Mouse (Mus musculus): ENCODE data around the gene Mafg. TPM values are rescaled to one million over a fixed set of nuclear protein-coding genes. Genes with fewer than 3 reads are reported as not detected.
A peak's percentile ranks its signal among the peaks of the same experiment; 100 is the strongest.
"Not testable (repeated sequence)": the region's sequence is repeated elsewhere in the genome, so short reads cannot be mapped to it uniquely, and the experiment has no call there.

The Mafg gene
- 40.1 TPM in 2 replicates for polyA plus RNA-seq (2016; fragmentation: Nextera tagmentation; extraction: Ambion mirVana)

DNA sequence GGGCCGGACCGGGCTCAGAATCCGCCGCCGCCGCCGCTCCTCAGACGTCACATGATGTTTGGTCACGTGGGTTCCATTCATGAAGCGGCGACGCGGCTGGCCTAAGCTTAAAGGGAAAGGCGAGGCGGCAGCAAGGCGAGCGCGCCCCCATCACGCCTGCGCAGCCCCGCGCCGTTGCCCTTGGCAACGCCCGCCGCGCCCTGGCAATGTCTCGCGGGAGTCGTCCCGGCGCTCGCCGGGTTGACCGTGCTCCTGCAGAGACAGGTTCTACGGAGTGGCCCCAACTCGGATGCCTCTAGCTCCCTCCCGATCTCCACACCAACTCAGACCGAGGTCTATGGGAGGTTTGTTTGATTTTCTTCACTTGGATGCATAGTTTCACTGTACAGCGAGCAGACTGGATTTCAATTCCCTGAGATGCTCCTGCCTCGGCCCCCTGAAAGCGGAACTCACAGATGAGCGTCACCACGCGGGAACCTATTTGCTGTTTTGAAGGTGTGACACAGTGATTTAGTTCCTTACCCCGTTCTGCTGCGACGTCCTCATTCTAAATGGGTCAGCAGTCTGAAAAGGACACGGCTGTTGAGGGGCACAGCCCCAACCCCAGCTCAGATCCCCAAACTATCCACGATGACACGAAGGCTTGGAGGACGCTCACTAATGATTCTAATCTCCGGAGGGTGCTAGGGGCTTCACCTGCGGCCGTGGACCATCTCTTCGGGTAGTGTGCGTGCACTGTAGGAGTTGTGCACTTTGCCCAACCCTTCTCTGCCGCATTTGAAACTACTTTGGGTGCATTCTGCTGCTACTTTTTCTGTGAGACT is at the start of gene Mafg:
Gene Mafg, minus strand, starts transcription at position 81 of the 824 bp plus-strand sequence.
- H3K9ac ChIP-seq = peak within 1 kb of the TSS; percentile 95
- peak within 1 kb of the TSS; percentile 82 for H3K4me2 ChIP-seq (replicated peaks)
- peak within 1 kb of the TSS; percentile 89 for H3K27ac ChIP-seq
- peak within 1 kb of the TSS; percentile 95 for H3K4me3 ChIP-seq
- H3K27me3 ChIP-seq = no peaks in the 10 kb centered on the region
- ATAC-seq (ENCODE audit: low FRiP score) = peak; percentile 92
- 11% methylated on average over 58 of the region's 58 CpGs for WGBS
- H3K9me3 ChIP-seq (replicated peaks) = no peaks in the 10 kb centered on the region
- peaks cover 36% of the 10 kb centered on the region for H3K4me1 ChIP-seq
- peaks cover 11% of the 10 kb centered on the region for H3K36me3 ChIP-seq

DNA sequence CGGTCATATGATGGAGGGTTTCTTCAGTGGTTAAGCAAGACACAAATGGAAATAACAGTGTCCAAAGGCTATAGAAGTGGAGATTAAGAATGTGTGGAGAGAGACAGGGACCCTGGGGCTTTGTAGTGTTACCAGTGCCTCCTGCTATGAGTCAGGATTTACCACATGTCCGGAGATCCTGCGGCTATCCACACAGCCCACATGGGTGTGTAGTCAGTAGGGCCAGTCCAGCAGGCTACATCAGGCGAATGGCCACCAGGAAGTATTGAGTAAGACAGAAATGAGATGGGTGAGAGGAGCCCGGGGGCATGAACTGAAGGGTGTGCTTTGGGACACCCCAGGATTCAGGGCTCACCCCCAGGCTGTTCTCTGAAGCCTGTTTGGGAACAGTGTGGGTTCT is 49.3 kb upstream of the Mafg start:
- H3K27me3 ChIP-seq = no peaks in the 10 kb centered on the region
- H3K4me2 ChIP-seq (replicated peaks) = no peak overlapping the region
- no peak for ATAC-seq (ENCODE audit: low FRiP score)
- H3K9me3 ChIP-seq (replicated peaks) = no peaks in the 10 kb centered on the region
- H3K9ac ChIP-seq = no peak overlapping the region
- whole genome bisulfite sequencing = 96% methylated on average over 5 of the region's 5 CpGs
- no peak overlapping the region for H3K4me3 ChIP-seq
- H3K4me1 ChIP-seq = peaks cover 10% of the 10 kb centered on the region; the same call in 1 of the 2 replicates
- H3K36me3 ChIP-seq = peaks cover 76% of the 10 kb centered on the region
- no peak overlapping the region for H3K27ac ChIP-seq

DNA sequence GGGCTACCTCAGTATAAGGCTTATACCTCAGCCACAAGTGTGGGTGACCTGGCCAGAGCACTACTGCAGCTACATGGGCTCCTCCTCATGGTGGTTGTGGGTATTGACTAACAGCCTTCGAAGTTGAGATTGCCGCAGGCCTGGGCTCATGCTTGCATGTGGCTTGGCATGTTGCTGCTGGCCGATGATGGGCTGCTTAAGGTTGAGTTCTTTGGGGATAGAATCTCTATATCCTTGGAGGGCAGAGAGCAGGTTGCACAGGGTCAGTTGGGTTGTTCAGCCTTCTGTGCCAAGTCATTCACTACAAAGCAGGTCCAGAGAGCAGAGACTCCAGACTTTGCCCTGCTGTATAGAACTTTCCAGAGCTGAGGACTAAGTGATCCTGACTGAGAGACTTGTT is 46.5 kb upstream of the Mafg start:
- no peaks in the 10 kb centered on the region for H3K4me1 ChIP-seq
- no peak overlapping the region for H3K4me2 ChIP-seq (replicated peaks)
- no peak overlapping the region for H3K9ac ChIP-seq
- no peaks in the 10 kb centered on the region for H3K27me3 ChIP-seq
- H3K9me3 ChIP-seq (replicated peaks) = no peaks in the 10 kb centered on the region
- ATAC-seq (ENCODE audit: low FRiP score) = no peak
- H3K4me3 ChIP-seq = no peak overlapping the region
- H3K27ac ChIP-seq = no peak overlapping the region
- peaks cover 71% of the 10 kb centered on the region for H3K36me3 ChIP-seq
- 90% methylated on average over 3 of the region's 3 CpGs for WGBS

DNA sequence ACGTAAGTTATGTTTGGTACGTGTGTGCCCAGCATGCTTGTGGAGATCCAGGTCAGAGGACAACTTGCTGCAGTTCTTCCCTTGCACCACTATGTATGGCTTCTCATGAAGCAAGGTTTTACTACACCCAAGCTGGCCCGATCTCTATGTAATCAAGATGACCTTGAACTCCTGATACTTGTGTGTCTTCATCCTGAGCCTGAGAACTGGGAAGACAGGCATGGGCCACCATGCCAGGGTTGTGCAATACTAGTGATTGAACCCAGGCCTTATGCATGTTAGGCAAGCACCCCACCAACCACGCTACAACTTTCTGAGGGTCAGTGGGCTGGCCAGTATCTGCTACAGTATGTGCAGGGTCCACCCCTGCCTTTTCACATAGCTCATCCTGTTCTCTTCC is 43.6 kb upstream of the Mafg start:
- no peaks in the 10 kb centered on the region for H3K9me3 ChIP-seq (replicated peaks)
- peaks cover 10% of the 10 kb centered on the region for H3K4me1 ChIP-seq
- 95% methylated on average over 4 of the region's 4 CpGs for WGBS
- no peak overlapping the region for H3K27ac ChIP-seq
- H3K4me3 ChIP-seq = no peak overlapping the region
- H3K27me3 ChIP-seq = no peaks in the 10 kb centered on the region
- no peak overlapping the region for H3K4me2 ChIP-seq (replicated peaks)
- H3K36me3 ChIP-seq = peaks cover 53% of the 10 kb centered on the region
- ATAC-seq (ENCODE audit: low FRiP score) = no peak
- H3K9ac ChIP-seq = no peak overlapping the region

DNA sequence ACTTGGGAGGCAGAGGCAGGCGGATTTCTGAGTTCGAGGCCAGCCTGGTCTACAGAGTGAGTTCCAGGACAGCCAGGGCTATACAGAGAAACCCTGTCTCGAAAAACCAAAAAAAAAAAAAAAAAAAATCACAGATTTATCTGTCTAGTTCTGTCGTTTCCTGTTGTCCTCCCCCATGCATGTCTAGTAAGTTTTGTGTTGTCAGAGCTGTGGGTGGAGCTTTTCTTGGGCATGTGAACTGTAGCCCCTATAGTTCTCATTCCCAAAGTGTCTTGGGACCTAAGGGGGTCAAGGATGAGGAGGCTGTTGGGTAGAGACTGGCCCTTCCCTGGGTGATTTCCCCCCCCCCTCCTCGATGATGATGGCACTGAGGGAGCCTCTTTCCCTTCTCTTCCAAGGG is 42.5 kb upstream of the Mafg start:
- H3K27me3 ChIP-seq; H3K4me3 ChIP-seq; H3K27ac ChIP-seq; ATAC-seq (ENCODE audit: low FRiP score); H3K9ac ChIP-seq; H3K9me3 ChIP-seq (replicated peaks); H3K4me1 ChIP-seq; H3K4me2 ChIP-seq (replicated peaks): not testable (repeated sequence)
- H3K36me3 ChIP-seq = peaks cover 48% of the 10 kb centered on the region
- WGBS = 87% methylated on average over 4 of the region's 5 CpGs

DNA sequence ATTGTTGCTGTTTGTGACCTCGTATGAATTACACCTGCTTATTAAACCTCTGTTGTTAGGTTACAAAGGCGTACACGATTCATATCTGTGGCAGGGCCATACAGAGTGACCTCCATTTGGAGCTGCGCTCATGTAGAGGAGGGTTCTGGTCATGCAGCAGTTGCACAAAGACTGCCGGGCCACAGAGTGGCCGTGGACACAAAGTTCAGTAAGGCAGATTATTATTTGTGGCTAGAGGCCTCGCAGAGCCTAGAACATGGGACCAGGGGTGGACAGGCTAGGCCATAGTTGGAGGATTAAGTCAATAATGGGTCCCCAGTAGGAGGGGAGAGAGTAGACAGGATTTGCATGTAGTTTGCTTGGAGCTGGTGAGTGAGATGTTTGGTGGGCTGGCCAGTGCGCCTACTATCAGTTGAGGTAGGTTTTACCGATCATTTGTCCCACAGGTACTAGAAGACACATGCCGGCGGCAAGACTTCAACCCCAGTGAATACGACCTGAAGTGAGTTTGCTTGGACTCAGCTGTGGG is 40.3 kb upstream of the Mafg start:
- Histone ChIP-seq H3K27ac (peak overlapping the region; percentile 91), H3K9me3 (replicated peaks) (no peaks in the 10 kb centered on the region), H3K36me3 (peaks cover 27% of the 10 kb centered on the region), H3K27me3 (no peaks in the 10 kb centered on the region), H3K9ac (peak overlapping the region; percentile 78), H3K4me3 (peak overlapping the region; percentile 73), H3K4me2 (replicated peaks) (peak overlapping the region; percentile 80), H3K4me1 (peaks cover 10% of the 10 kb centered on the region)
- ATAC-seq (ENCODE audit: low FRiP score) = peak; percentile 39
- WGBS = 41% methylated on average over 12 of the region's 12 CpGs

DNA sequence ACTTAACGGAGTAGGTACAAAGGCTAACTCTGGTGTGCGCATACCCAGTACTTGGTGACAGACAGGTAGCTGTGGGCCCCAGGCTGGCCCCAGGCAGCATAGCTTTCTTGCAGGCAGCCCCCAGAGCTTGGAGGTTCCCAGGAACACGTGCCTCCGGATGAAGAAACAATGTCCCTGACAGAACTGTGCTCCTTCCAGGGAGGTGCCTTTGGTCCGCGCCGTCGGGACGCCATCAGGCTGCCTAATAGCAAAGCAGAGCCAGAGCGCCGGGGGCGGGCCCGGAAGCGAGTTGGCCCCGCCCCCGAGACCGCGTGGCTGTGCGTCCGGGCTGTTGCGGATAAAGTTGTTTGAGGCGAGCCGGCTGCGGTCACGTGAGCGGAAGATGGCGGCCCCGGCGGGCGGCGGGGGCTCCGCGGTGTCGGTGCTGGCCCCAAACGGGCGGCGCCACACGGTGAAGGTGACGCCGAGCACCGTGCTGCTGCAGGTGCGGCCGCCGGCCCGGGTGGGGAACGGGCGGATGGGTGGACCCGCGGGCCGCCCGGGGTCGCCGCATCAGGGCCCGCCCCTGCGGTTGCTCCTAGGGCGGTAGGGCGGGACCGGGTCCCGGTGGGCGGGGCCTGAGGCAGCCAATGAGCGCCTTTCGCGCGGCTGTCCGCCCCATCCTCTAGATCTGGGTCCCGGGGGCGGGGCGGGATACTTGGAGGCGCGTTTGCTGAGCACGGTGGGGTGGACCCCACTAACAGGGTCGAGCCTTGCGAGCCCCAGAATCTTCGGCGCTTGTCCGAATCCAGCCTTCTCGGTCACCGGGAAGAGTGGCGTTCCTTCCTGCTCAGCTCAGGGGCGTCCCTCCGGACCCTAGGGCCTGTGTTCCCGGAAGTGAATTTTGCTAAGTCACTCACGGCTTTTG is 39.5 kb upstream of the Mafg start, which contains the start of gene Aspscr1:
Gene Aspscr1, plus strand, starts transcription at position 287 of the 907 bp plus-strand sequence.
- Histone ChIP-seq H3K4me2 (replicated peaks) (peak within 1 kb of the TSS; percentile 80), H3K27ac (peak within 1 kb of the TSS; percentile 91), H3K9ac (peak within 1 kb of the TSS; percentile 78), H3K9me3 (replicated peaks) (no peaks in the 10 kb centered on the region), H3K36me3 (peaks cover 20% of the 10 kb centered on the region), H3K4me1 (peaks cover 10% of the 10 kb centered on the region), H3K27me3 (no peaks in the 10 kb centered on the region), H3K4me3 (peak within 1 kb of the TSS; percentile 73)
- 1% methylated on average over 71 of the region's 83 CpGs for WGBS
- ATAC-seq (ENCODE audit: low FRiP score) = peak; percentile 97

DNA sequence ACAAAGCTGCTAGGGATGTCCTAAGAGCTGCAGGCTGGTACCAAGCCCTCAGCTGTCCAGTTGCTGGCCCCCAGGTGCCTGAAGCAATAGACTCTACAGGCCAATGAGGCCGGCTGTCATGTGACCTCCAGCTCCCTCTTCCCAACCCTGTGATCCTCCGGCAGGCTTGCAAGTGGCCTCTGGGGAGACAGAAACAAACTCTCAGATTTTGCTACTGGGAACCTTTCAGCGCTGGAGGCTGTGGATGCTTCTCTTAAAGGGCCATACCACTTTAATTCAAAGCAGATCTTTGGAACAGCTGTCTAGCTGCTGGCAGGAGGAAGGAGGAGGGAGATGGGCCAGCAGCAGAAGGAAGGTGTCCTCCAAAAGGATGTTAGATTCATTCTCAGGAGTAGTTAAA is 33.2 kb upstream of the Mafg start:
- Histone ChIP-seq H3K9me3 (replicated peaks) (no peaks in the 10 kb centered on the region), H3K9ac (no peak overlapping the region), H3K4me1 (peaks cover 6% of the 10 kb centered on the region; the same call in 1 of the 2 replicates), H3K36me3 (no peaks in the 10 kb centered on the region), H3K27ac (no peak overlapping the region), H3K4me2 (replicated peaks) (no peak overlapping the region), H3K4me3 (no peak overlapping the region), H3K27me3 (peaks cover 33% of the 10 kb centered on the region)
- WGBS = 11% methylated on average over 3 of the region's 3 CpGs
- no peak for ATAC-seq (ENCODE audit: low FRiP score)

DNA sequence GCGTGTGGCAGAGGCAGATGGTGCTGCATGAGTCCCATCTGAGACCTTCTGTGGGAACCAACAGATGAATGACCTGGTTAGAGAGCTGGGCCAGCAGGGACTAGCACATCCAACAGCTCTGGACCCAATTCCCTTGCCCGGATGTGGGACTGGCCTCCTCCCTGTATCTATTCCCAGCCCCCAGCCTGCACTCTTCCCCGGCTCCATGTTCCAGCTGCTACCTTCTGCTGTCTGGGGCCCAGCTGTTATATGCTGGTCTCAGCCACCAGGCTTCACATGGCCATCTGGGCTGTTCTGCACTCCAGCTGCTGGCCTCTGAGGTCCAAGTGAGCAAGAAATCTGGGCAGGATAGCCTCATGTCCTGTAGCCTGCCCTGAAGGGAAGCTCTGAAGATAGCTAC is 32.0 kb upstream of the Mafg start:
- Histone ChIP-seq H3K9ac (no peak overlapping the region), H3K9me3 (replicated peaks) (no peaks in the 10 kb centered on the region), H3K4me2 (replicated peaks) (no peak overlapping the region), H3K27ac (no peak overlapping the region), H3K36me3 (no peaks in the 10 kb centered on the region), H3K27me3 (peaks cover 45% of the 10 kb centered on the region), H3K4me1 (peaks cover 14% of the 10 kb centered on the region), H3K4me3 (no peak overlapping the region)
- 62% methylated on average over 3 of the region's 3 CpGs for WGBS
- ATAC-seq (ENCODE audit: low FRiP score) = no peak

DNA sequence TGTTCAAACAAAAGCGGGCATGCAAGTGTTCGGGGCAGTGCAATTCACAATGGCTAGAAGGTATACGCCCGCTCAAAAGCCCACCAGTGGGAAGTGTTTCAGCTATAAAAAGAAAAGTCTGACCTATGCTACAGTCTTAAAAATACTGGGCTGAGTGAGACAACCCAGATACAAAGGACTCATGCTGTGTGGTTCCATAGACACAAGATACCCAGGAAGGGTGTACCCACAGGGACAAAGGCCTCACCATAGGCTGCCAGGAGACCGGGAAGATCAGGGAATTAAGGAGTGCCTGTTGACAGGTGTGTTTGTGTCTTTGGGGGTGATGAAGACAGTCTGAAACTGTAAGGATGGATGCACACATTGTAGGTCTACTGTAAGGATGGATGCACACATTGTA is 30.3 kb upstream of the Mafg start:
- H3K36me3 ChIP-seq = no peaks in the 10 kb centered on the region
- ATAC-seq (ENCODE audit: low FRiP score) = no peak
- 74% methylated on average over 5 of the region's 5 CpGs for WGBS
- no peak overlapping the region for H3K4me3 ChIP-seq
- H3K9me3 ChIP-seq (replicated peaks) = no peaks in the 10 kb centered on the region
- H3K4me2 ChIP-seq (replicated peaks) = no peak overlapping the region
- H3K27ac ChIP-seq = no peak overlapping the region
- H3K9ac ChIP-seq = no peak overlapping the region
- H3K27me3 ChIP-seq = peaks cover 62% of the 10 kb centered on the region
- H3K4me1 ChIP-seq = peaks cover 28% of the 10 kb centered on the region

DNA sequence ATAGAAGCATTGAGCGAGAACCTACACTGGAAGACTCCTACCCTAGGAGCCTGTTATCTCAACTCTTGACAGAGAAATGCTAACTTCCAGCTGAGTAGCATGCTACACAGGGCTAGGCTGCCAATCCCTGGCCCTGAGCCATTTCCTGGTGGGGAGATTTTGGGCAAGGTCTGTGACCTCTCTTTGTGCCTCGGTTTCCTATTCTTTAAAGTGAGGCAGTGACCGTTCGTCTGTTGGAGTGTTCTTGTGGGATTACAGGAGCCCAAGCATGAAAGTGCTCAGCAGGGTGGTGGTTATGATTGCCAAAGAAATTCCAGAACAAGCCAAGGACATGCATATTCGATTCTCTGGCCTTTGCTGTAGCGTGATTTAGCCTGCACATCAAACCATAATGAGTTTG is 29.4 kb upstream of the Mafg start:
- H3K4me3 ChIP-seq = no peak overlapping the region
- H3K9ac ChIP-seq = no peak overlapping the region
- H3K36me3 ChIP-seq = no peaks in the 10 kb centered on the region
- H3K27ac ChIP-seq = no peak overlapping the region
- WGBS = 62% methylated on average over 6 of the region's 6 CpGs
- H3K4me1 ChIP-seq = peaks cover 28% of the 10 kb centered on the region
- no peaks in the 10 kb centered on the region for H3K9me3 ChIP-seq (replicated peaks)
- H3K4me2 ChIP-seq (replicated peaks) = no peak overlapping the region
- no peak for ATAC-seq (ENCODE audit: low FRiP score)
- H3K27me3 ChIP-seq = peaks cover 71% of the 10 kb centered on the region

DNA sequence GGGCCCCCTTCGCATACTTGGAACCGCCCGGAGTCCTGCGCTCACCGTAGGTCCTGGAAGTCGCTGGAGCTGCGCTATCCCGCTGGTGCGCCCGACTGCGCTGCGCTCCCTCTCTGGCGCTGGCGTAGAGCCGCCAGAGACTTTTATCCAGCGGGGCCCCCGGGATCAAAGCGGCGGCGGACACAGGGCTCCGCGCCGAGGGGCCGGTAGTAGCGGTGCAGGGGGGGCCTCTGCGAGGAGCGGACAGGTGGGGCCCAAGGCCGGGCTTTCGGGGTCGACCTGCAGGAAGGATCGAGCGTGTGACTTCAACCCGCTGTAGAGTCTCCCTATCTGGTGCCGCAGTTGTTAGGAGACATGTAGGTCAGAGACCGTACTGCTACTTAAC is 27.7 kb upstream of the Mafg start, which contains the start of gene Notum:
Gene Notum, minus strand, starts transcription at position 100 of the 385 bp plus-strand sequence.
- peak within 1 kb of the TSS; percentile 59 for H3K4me2 ChIP-seq (replicated peaks)
- no peak for ATAC-seq (ENCODE audit: low FRiP score)
- no peaks in the 10 kb centered on the region for H3K36me3 ChIP-seq
- H3K9ac ChIP-seq = peak within 1 kb of the TSS; percentile 58
- peaks cover 23% of the 10 kb centered on the region for H3K4me1 ChIP-seq
- WGBS = 2% methylated on average over 35 of the region's 35 CpGs
- peaks cover 88% of the 10 kb centered on the region for H3K27me3 ChIP-seq
- no peak within 1 kb of the TSS for H3K27ac ChIP-seq
- peak within 1 kb of the TSS; percentile 39 for H3K4me3 ChIP-seq
- H3K9me3 ChIP-seq (replicated peaks) = no peaks in the 10 kb centered on the region
